In genomic region chr14:78796796-78797195, GRCm38 (mm10) we compare ENCODE assay signal across 16 mouse cellular contexts. TPM values are rescaled to one million over a fixed set of nuclear protein-coding genes. Genes with fewer than 3 reads are reported as not detected.
A peak's percentile ranks its signal among the peaks of the same experiment; 100 is the strongest.
DNase-seq lines count a peak whose midpoint lies in the region.
"Had no signal": no experiment of that assay in that cellular context is flagged by ENCODE, and none has a peak within 500 bp of the region (broad histone marks: within the 10 kb centered on the region; RNA-seq: fewer than 3 reads in every experiment).

No protein-coding gene starts in this region.

- peak; percentile 11 to 58 for DNase-seq in frontal cortex, adult 2 months (ENCODE audit: extremely low spot score in 1 of 2, low spot score in 1 of 2)
- no peak for DNase-seq in frontal cortex, postnatal 10 days (ENCODE audit: low spot score in 2 of 2)
- peak; percentile 15 to 35 for DNase-seq in left cerebral cortex, adult 9 months (ENCODE audit: low spot score in 2 of 2)
- DNase-seq in left cerebral cortex, postnatal 4 days: no peak
- DNase-seq in right cerebral cortex, adult 18-20 months: peak; percentile 19
- no peak for DNase-seq in right cerebral cortex, postnatal 10 days (ENCODE audit: low spot score in 2 of 2)
- no peak for DNase-seq in kidney, adult 18-20 months
- DNase-seq: adrenal gland, adult 2 months; adrenal gland, postnatal 14 days; B cell, adult 2 months; cerebellum, adult 11-12 months; cerebellum, adult 8-10 months; cerebellum, postnatal 10 days; cerebellum, postnatal 36 days; embryo, embryonic 11 days; gastrocnemius, postnatal 25 days had no signal

- intact Hi-C loops in left cerebral cortex, postnatal 4 days (cut with DNase I): no loop called here

RNA-seq across cellular contexts. Expression of gene Vwa8, which starts 52.1 kb away (rescaled TPM):
- polyA plus RNA-seq in frontal cortex, adult 2 months (2012; rRNA removed): 27.4 and 27.9 TPM in 2 replicates
- 10 to 100 TPM; 16.8 to 17.1 TPM for total RNA-seq in left cerebral cortex, postnatal 4 days (2021)

Comparison
In these comparisons a context has a peak if more than half of its experiments do, and no peak if none do; other contexts are left out.
1. DNase-seq: peak in frontal cortex, adult 2 months (2 of 2), left cerebral cortex, adult 9 months (2 of 2) and right cerebral cortex, adult 18-20 months (single experiment); none in frontal cortex, postnatal 10 days (0 of 2), left cerebral cortex, postnatal 4 days (single experiment), right cerebral cortex, postnatal 10 days (0 of 2) and kidney, adult 18-20 months (single experiment).